Mouse (Mus musculus): Measurements from ENCODE around the gene Gtf3c5.

The Gtf3c5 gene

GRCm38 (mm10) chr2:28607341-28608165 is 24.0 kb upstream of the Gtf3c5 start:
- peak; percentile 16 for DNase-seq

- no peak for DNase-seq
Observed at GRCm38 (mm10) chr2:28606601-28607340, 23.2 kb upstream of the Gtf3c5 start.

- DNase-seq, result no peak
Observed at GRCm38 (mm10) chr2:28605789-28606541, 22.4 kb upstream of the Gtf3c5 start.

GRCm38 (mm10) chr2:28603542-28603941 is 20.0 kb upstream of the Gtf3c5 start:
- DNase-seq, result no peak

GRCm38 (mm10) chr2:28601720-28602590 is 18.4 kb upstream of the Gtf3c5 start:
- DNase-seq, result no peak

GRCm38 (mm10) chr2:28599569-28599900 is 16.0 kb upstream of the Gtf3c5 start:
- no peak for DNase-seq

GRCm38 (mm10) chr2:28598692-28599568 is 15.4 kb upstream of the Gtf3c5 start:
- no peak for DNase-seq

GRCm38 (mm10) chr2:28597733-28598547 is 14.4 kb upstream of the Gtf3c5 start:
- no peak for DNase-seq

- no peak for DNase-seq
Observed at GRCm38 (mm10) chr2:28596998-28597397, 13.4 kb upstream of the Gtf3c5 start.

- no peak for DNase-seq
Observed at GRCm38 (mm10) chr2:28596021-28596420, 12.5 kb upstream of the Gtf3c5 start.

GRCm38 (mm10) chr2:28592809-28593208 is 9.3 kb upstream of the Gtf3c5 start:
- peak; percentile 78 for DNase-seq

GRCm38 (mm10) chr2:28591479-28591878 is 7.9 kb upstream of the Gtf3c5 start:
- peak; percentile 46 for DNase-seq

GRCm38 (mm10) chr2:28588574-28588973 is 5.0 kb upstream of the Gtf3c5 start:
- DNase-seq, result no peak

GRCm38 (mm10) chr2:28585730-28586129 is 2.2 kb upstream of the Gtf3c5 start:
- no peak for DNase-seq

GRCm38 (mm10) chr2:28585043-28585571 is 1.6 kb upstream of the Gtf3c5 start:
- DNase-seq, result peak; percentile 93

- peak; percentile 92 for DNase-seq
Observed at GRCm38 (mm10) chr2:28582647-28583353, 751 bp downstream of the Gtf3c5 start.

- DNase-seq, result peak; percentile 40
Observed at GRCm38 (mm10) chr2:28578003-28578402, 5.5 kb downstream of the Gtf3c5 start.

GRCm38 (mm10) chr2:28576815-28577214 is 6.7 kb downstream of the Gtf3c5 start:
- peak; percentile 56 for DNase-seq

GRCm38 (mm10) chr2:28575341-28575740 is 8.2 kb downstream of the Gtf3c5 start:
- DNase-seq, result no peak

GRCm38 (mm10) chr2:28569903-28570302 is 13.6 kb downstream of the Gtf3c5 start:
- peak; percentile 31 for DNase-seq
